Mouse (Mus musculus) intestine, postnatal 0 days (tissue): Measurements from ENCODE around the gene Cyp2t4. TPM values are rescaled to one million over a fixed set of nuclear protein-coding genes. Genes with fewer than 3 reads are reported as not detected.

Source experiments
- ATAC-seq: fragments of 200-750 bp; cut with Nextera tagmentation; 2 replicates; pipeline ENCODE4 v1.8.0; 2017; ENCODE audit warnings: mild to moderate bottlenecking, moderate TSS enrichment, moderate library complexity
- H3K27ac ChIP-seq: fragments of 300-500 bp; sonication (generic); 2 replicates; pipeline ENCODE4 v1.5.1; 2014; ENCODE audit warnings: mild to moderate bottlenecking, low read depth, low read length, moderate library complexity
- H3K27me3 ChIP-seq: fragments of 300-500 bp; sonication (generic); replicated peaks from 2 replicates; pipeline ENCODE4 v1.6.1; 2014; ENCODE audit warnings: low read length, mixed read lengths; ENCODE audit not compliant: control insufficient read depth, insufficient read depth
- H3K36me3 ChIP-seq: fragments of 300-500 bp; sonication (generic); 2 replicates; pipeline ENCODE4 v1.6.1; 2014; ENCODE audit warnings: mild to moderate bottlenecking, moderate library complexity; ENCODE audit not compliant: control insufficient read depth, insufficient read depth
- H3K4me1 ChIP-seq: fragments of 300-500 bp; sonication (generic); replicated peaks from 2 replicates; pipeline ENCODE4 v1.6.1; 2014; ENCODE audit warnings: antibody characterized with exemption, low read length, mixed read lengths; ENCODE audit not compliant: control insufficient read depth, insufficient read depth
- H3K4me2 ChIP-seq: fragments of 300-500 bp; sonication (generic); replicated peaks from 2 replicates; pipeline ENCODE4 v1.6.1; 2014; ENCODE audit warnings: low read depth, mild to moderate bottlenecking, moderate library complexity
- H3K4me3 ChIP-seq: fragments of 300-500 bp; sonication (generic); 2 replicates; pipeline ENCODE4 v1.5.1; 2014; ENCODE audit warnings: low read depth, low read length
- H3K9ac ChIP-seq: fragments of 300-500 bp; sonication (generic); 2 replicates; pipeline ENCODE4 v1.6.1; 2014; ENCODE audit warnings: mild to moderate bottlenecking, low read depth, low read length
- H3K9me3 ChIP-seq: fragments of 300-500 bp; sonication (generic); 2 replicates; pipeline ENCODE4 v1.6.1; 2016; ENCODE audit warnings: mixed run types; ENCODE audit not compliant: control insufficient read depth
- CTCF ChIP-seq: sonication (generic); IDR thresholded peaks from 2 replicates; pipeline ENCODE4 v1.5.1; 2016; ENCODE audit warnings: low read depth, mild to moderate bottlenecking, control low read depth, antibody characterized with exemption, moderate library complexity
- WGBS: fragments of 180-500 bp; shearing (Covaris S2); extraction: QIAGEN DNeasy Blood & Tissue Kit; methylation state at CpG from one replicate; pipeline ENCODE4 v1.1.7; 2014; 5-methylcytosine and 5-hydroxymethylcytosine counted together
- polyA plus RNA-seq: library from polyadenylated mRNA; unstranded; fragments of >200 nt; fragmentation: Nextera tagmentation; extraction: Ambion mirVana; gene quantifications from 2 replicates; pipeline ENCODE4 v1.2.1, GENCODE M21; 2015

The Cyp2t4 gene
- polyA plus RNA-seq, 1 experiment from 2014 or later, result not detected

DNA sequence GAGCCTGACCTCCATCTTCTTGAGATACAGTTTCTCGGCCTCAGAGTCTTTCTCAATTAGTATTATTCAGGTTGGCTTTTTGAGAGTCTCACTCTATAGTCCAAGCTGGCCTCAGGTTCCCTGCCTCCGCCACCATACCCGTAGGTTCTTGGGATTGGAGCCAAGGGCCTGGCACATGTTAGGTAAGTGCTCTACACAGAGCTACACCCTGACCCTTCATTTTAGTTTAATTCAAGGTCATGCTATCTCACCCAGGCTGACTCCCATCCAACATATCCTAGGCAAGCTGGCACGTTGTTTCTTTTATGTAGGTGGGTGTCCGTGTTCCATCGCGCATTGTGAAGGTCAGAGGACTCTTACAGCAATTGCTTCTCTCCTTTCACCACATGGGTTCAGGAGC lies 21.4 kb downstream of the Cyp2t4 start:
- H3K4me1 ChIP-seq, result no peaks in the 10 kb centered on the region
- no peak overlapping the region for H3K4me2 ChIP-seq
- no peak overlapping the region for H3K27ac ChIP-seq
- no peaks in the 10 kb centered on the region for H3K27me3 ChIP-seq
- no peak for TF ChIP-seq CTCF
- ATAC-seq, result no peak
- peaks cover 44% of the 10 kb centered on the region for H3K36me3 ChIP-seq
- WGBS, result 96% methylated on average over 7 of the region's 7 CpGs
- H3K4me3 ChIP-seq, result no peak overlapping the region
- no peaks in the 10 kb centered on the region for H3K9me3 ChIP-seq
- H3K9ac ChIP-seq, result no peak overlapping the region

DNA sequence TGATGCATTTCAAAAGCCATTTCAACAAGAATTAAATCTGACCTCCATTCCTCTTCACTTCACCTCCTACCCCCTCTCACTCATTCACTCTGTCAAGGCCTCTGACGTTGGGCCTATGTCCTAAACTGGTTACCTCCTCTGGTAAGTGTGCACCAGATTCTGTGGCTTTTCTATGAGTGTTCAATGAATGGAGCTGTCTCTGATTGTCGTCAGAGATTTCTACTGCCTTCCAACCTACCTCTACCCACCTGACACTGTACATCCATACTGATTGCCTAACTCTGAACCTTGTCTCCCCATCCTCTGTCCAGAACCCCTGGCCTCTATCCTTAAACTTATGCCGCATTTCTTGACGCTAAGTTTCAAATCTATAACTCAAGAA lies 24.4 kb downstream of the Cyp2t4 start:
- H3K4me2 ChIP-seq, result peak overlapping the region; percentile 66
- no peaks in the 10 kb centered on the region for H3K4me1 ChIP-seq
- ATAC-seq, result peak; percentile 3
- H3K36me3 ChIP-seq, result peaks cover 22% of the 10 kb centered on the region
- H3K27ac ChIP-seq, result peak overlapping the region; percentile 95; the same call in 1 of the 2 replicates
- no peaks in the 10 kb centered on the region for H3K9me3 ChIP-seq
- no peaks in the 10 kb centered on the region for H3K27me3 ChIP-seq
- TF ChIP-seq CTCF, result no peak
- peak overlapping the region; percentile 81 for H3K4me3 ChIP-seq
- WGBS, result 20% methylated on average over 4 of the region's 4 CpGs
- H3K9ac ChIP-seq, result peak overlapping the region; percentile 65; the same call in 1 of the 2 replicates

DNA sequence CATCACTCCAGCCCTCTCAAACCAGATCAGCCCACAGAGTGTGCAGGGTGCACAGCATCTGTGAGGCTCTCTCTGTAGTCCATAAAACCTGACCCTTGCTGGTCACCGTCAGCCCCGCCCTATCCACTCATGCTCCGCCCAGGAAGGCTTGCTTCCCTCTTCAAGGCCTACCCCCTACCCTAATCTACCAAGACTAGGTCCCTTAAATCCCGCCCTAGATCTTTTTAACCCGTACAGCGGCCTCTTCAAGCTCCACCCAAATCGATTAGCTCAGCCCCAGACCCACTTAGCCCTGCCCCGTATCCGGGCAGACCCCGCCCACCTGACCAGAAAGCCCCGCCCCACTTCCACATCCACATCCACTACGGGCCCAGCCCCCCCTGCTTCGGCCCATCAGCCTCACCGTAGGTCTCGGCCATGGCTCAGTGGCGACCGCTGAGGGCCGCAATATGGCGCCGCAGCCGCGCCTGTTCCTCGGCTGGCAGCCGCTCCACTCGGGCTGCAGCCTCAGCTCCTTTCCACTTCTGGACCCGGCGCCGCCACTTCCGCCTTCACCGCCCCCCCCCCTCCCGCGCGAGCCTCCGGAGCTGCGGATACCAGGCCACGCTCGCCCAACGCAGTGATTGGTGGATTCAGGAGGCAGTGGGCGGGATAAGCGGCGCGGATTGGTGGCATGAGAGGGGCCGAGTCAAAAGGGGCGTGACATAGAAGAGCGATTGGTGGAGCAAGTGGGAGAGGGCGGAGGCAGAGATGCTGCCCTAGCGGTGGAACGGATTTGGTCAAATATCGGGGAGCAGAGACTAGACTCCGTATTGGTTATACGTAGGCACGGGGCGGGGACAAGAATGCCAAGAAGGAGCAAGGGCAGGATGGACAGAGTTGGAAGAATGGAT lies 25.1 kb downstream of the Cyp2t4 start, which contains the start of gene Rab4b:
Rab4b (minus strand) TSS at position 573 of the 893 bp plus-strand sequence.
- Histone ChIP-seq H3K4me3 (peak within 1 kb of the TSS; percentile 81), H3K9ac (peak within 1 kb of the TSS; percentile 65), H3K36me3 (peaks cover 17% of the 10 kb centered on the region; the same call in 1 of the 2 replicates), H3K4me1 (no peaks in the 10 kb centered on the region), H3K27me3 (no peaks in the 10 kb centered on the region), H3K9me3 (no peaks in the 10 kb centered on the region), H3K27ac (peak within 1 kb of the TSS; percentile 95), H3K4me2 (peak within 1 kb of the TSS; percentile 66)
- peak; percentile 98 for ATAC-seq
- WGBS, result under 1% methylated on average over 53 of the region's 53 CpGs
- peak; percentile 80 for TF ChIP-seq CTCF

DNA sequence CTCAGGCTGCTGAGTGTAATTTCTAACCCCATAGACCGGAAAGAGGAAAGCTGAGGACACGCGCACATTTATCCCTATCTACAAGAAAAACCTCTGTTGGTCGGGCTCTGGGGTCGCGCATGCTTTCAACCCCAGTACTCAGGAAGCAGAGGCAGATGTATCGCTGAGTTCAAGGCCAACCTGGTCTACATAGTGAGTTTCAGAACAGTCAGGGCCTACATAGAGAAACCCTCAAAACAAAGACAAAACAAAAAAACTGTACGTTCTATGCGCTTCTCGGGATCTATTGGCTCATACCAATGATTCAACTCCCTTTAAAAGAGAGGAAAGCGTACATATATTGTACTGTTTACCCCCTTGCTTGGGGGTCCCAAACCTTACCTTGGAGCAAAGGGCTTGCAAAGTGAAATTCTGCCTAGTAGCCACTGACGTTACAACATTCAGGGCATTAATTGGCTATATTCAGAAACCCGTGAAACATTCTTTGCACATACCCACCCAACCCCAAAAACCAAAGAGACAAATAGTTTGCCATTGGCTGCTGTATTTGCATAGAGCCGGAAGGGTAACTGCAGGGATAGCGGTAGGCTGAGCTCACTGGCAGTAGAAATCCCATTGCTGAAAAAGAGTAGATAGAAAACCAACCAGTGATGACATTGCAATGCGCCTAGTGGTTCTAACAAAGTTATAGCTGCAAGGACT lies 25.9 kb downstream of the Cyp2t4 start:
- H3K27ac ChIP-seq, result no peak overlapping the region
- no peaks in the 10 kb centered on the region for H3K27me3 ChIP-seq
- TF ChIP-seq CTCF, result no peak
- H3K9me3 ChIP-seq, result no peaks in the 10 kb centered on the region
- H3K4me2 ChIP-seq, result peak overlapping the region; percentile 66
- peak overlapping the region; percentile 81 for H3K4me3 ChIP-seq
- no peak for ATAC-seq
- 44% methylated on average over 16 of the region's 16 CpGs for WGBS
- no peak overlapping the region; the same call in 1 of the 2 replicates for H3K9ac ChIP-seq
- H3K4me1 ChIP-seq, result no peaks in the 10 kb centered on the region
- peaks cover 10% of the 10 kb centered on the region; the same call in 1 of the 2 replicates for H3K36me3 ChIP-seq

DNA sequence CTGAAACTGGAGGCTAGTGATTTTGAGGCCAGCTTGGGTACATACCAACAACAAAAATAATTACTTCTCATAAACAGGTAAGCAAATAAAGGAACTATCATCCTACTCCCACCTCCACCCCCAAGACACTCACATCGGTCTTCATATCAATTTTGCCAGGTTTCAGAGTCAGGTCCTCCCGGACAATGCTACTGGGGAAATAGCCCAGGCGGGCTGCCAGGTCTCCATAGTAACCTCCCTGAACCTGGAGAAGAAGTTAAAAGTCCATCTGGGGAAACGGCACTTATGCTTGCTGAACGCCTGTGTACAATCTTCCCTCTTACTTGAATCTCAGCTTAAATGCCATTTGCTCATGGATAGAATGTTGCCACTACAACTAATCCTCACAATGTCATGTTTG lies 26.5 kb downstream of the Cyp2t4 start:
- Histone ChIP-seq H3K4me1 (no peaks in the 10 kb centered on the region), H3K4me2 (no peak overlapping the region), H3K36me3 (peaks cover 4% of the 10 kb centered on the region; the same call in 1 of the 2 replicates), H3K9me3 (no peaks in the 10 kb centered on the region), H3K27me3 (no peaks in the 10 kb centered on the region), H3K27ac (no peak overlapping the region), H3K9ac (no peak overlapping the region), H3K4me3 (no peak overlapping the region)
- no peak for TF ChIP-seq CTCF
- WGBS, result 27% methylated on average over 5 of the region's 5 CpGs
- ATAC-seq, result no peak
